Mouse (Mus musculus) C2C12 (cell line): Measurements from ENCODE around the gene Fbxo17. TPM values are rescaled to one million over a fixed set of nuclear protein-coding genes. Genes with fewer than 3 reads are reported as not detected.

ENCODE experiments used
- H3K27me3 ChIP-seq: one replicate; pipeline ENCODE4 v1.6.1; 2011; ENCODE audit not compliant: control insufficient read depth, insufficient read depth, insufficient read length
- H3K36me3 ChIP-seq: one replicate; pipeline ENCODE4 v1.6.1; 2011; ENCODE audit not compliant: control insufficient read depth, insufficient read depth
- H3K4me3 ChIP-seq: one replicate; pipeline ENCODE4 v1.5.1; 2011; ENCODE audit warnings: mild to moderate bottlenecking, control low read depth; ENCODE audit not compliant: poor library complexity, insufficient read depth, severe bottlenecking
- H3K79me2 ChIP-seq: one replicate; pipeline ENCODE4 v1.6.1; 2011; ENCODE audit not compliant: control insufficient read depth, insufficient read depth
- H3K79me3 ChIP-seq: one replicate; pipeline ENCODE4 v1.6.1; 2011; ENCODE audit warnings: low read depth, control low read depth
- H3ac ChIP-seq: one replicate; pipeline ENCODE3; 2011; ENCODE audit warnings: low read depth; ENCODE audit not compliant: control insufficient read depth, insufficient read length
- CEBPB ChIP-seq: IDR thresholded peaks from one replicate; pipeline ENCODE4 v1.6.1; 2011; ENCODE audit warnings: low read depth, mild to moderate bottlenecking, control low read depth, moderate library complexity
- CTCF ChIP-seq: IDR thresholded peaks from one replicate; pipeline ENCODE4 v1.5.1; 2011; ENCODE audit not compliant: control insufficient read depth, insufficient read depth, insufficient read length
- FOSL1 ChIP-seq: IDR thresholded peaks from one replicate; pipeline ENCODE4 v1.8.0; 2011; ENCODE audit warnings: mild to moderate bottlenecking, low read length; ENCODE audit not compliant: poor library complexity, insufficient read depth, severe bottlenecking
- MAX ChIP-seq: IDR thresholded peaks from one replicate; pipeline ENCODE4 v1.6.1; 2011; ENCODE audit warnings: mild to moderate bottlenecking, control low read depth
- MYOD1 ChIP-seq: IDR thresholded peaks from one replicate; pipeline ENCODE4 v1.6.1; 2011; ENCODE audit warnings: low read depth; ENCODE audit not compliant: control insufficient read depth, insufficient read length
- MYOG ChIP-seq: IDR thresholded peaks from one replicate; pipeline ENCODE4 v1.6.1; 2011; ENCODE audit not compliant: control insufficient read depth, insufficient read length; ENCODE audit errors: extremely low read depth
- USF1 ChIP-seq: IDR thresholded peaks from one replicate; pipeline ENCODE4 v1.6.1; 2011; ENCODE audit warnings: low read depth, mild to moderate bottlenecking, control low read depth, moderate library complexity
- polyA plus RNA-seq: library from polyadenylated mRNA; unstranded; fragments of >200 nt; fragmentation: generic; extraction: Trizol; gene quantifications from one replicate; pipeline ENCODE4 v1.2.1, GENCODE M21; 2012; ENCODE audit warnings: missing spikeins

The Fbxo17 gene
- polyA plus RNA-seq, 1 experiment = 9.8 TPM

- H3K79me3 ChIP-seq = no peaks in the 10 kb centered on the region
These were observed 3.0 kb downstream of the Fbxo17 start for GRCm38 (mm10) chr7:28719650-28720049.

GRCm38 (mm10) chr7:28720753-28721537, 4.3 kb downstream of the Fbxo17 start:
- Histone ChIP-seq H3K4me3 (no peak overlapping the region), H3K36me3 (peaks cover 1% of the 10 kb centered on the region), H3K27me3 (no peaks in the 10 kb centered on the region), H3K79me2 (no peaks in the 10 kb centered on the region), H3K79me3 (no peaks in the 10 kb centered on the region), H3ac (no peak overlapping the region)
- TF ChIP-seq MYOD1 = peak; percentile 33
- no peak for TF ChIP-seq CEBPB
- no peak for TF ChIP-seq CTCF

More at GRCm38 (mm10) chr7:28719650-28720049, 3.0 kb downstream of the Fbxo17 start:
- Histone ChIP-seq H3K36me3 (no peaks in the 10 kb centered on the region), H3K79me2 (no peaks in the 10 kb centered on the region), H3K4me3 (no peak overlapping the region), H3ac (no peak overlapping the region), H3K27me3 (no peaks in the 10 kb centered on the region)
- no peak for TF ChIP-seq FOSL1
- no peak for TF ChIP-seq MAX
- no peak for TF ChIP-seq MYOD1
- TF ChIP-seq MYOG = no peak
- no peak for TF ChIP-seq CTCF
- TF ChIP-seq CEBPB = no peak
- no peak for TF ChIP-seq USF1

GRCm38 (mm10) chr7:28722079-28722478, 5.5 kb downstream of the Fbxo17 start:
- Histone ChIP-seq H3K27me3 (no peaks in the 10 kb centered on the region), H3K4me3 (no peak overlapping the region), H3K36me3 (peaks cover 5% of the 10 kb centered on the region), H3K79me2 (no peaks in the 10 kb centered on the region), H3K79me3 (no peaks in the 10 kb centered on the region), H3ac (no peak overlapping the region)
- TF ChIP-seq CTCF (no peak), USF1 (no peak), MYOG (no peak), CEBPB (no peak), MAX (no peak), FOSL1 (no peak), MYOD1 (no peak)

GRCm38 (mm10) chr7:28724613-28725012, 8.0 kb downstream of the Fbxo17 start:
- H3K79me2 ChIP-seq = no peaks in the 10 kb centered on the region
- no peak overlapping the region for H3K4me3 ChIP-seq
- TF ChIP-seq CEBPB (no peak), USF1 (no peak), MAX (no peak), CTCF (no peak)
- peaks cover 5% of the 10 kb centered on the region for H3K36me3 ChIP-seq
- no peaks in the 10 kb centered on the region for H3K27me3 ChIP-seq
- H3K79me3 ChIP-seq = no peaks in the 10 kb centered on the region
- H3ac ChIP-seq = no peak overlapping the region

GRCm38 (mm10) chr7:28726600-28726999, 10.0 kb downstream of the Fbxo17 start:
- Histone ChIP-seq H3K79me3 (no peaks in the 10 kb centered on the region), H3K36me3 (peaks cover 5% of the 10 kb centered on the region), H3K27me3 (no peaks in the 10 kb centered on the region), H3K4me3 (no peak overlapping the region), H3K79me2 (no peaks in the 10 kb centered on the region), H3ac (no peak overlapping the region)
- TF ChIP-seq CTCF = peak; percentile 84
- TF ChIP-seq CEBPB = no peak
- TF ChIP-seq MAX = peak; percentile 86

GRCm38 (mm10) chr7:28727649-28728340, 11.2 kb downstream of the Fbxo17 start:
- no peak for TF ChIP-seq USF1
- TF ChIP-seq CEBPB = no peak
- TF ChIP-seq FOSL1 = no peak
- TF ChIP-seq MYOG = no peak
- Histone ChIP-seq H3K79me3 (no peaks in the 10 kb centered on the region), H3K27me3 (no peaks in the 10 kb centered on the region), H3K4me3 (no peak overlapping the region), H3K36me3 (peaks cover 5% of the 10 kb centered on the region), H3ac (no peak overlapping the region), H3K79me2 (no peaks in the 10 kb centered on the region)
